Mouse (Mus musculus) thymus, postnatal 4 days (tissue): Measurements from ENCODE around the gene 1700049E17Rik1.
"Not testable (repeated sequence)": the region's sequence is repeated elsewhere in the genome, so short reads cannot be mapped to it uniquely, and the experiment has no call there.

Source experiments
- DNase-seq: peaks from one replicate; pipeline ENCODE4 v3.0.0; 2021

1700049E17Rik1 gene

GRCm38 (mm10) chr14:41924649-41925048 lies at the start of gene 1700049E17Rik1:
Gene 1700049E17Rik1 (plus strand): TSS chr14:41924949.
- not testable (repeated sequence) for DNase-seq

GRCm38 (mm10) chr14:41907190-41907589 lies 17.6 kb upstream of the 1700049E17Rik1 start, which contains the start of gene Gm7980:
Gene Gm7980 (minus strand): TSS chr14:41907290.
- not testable (repeated sequence) for DNase-seq

- not testable (repeated sequence) for DNase-seq
These were observed 18.9 kb downstream of the 1700049E17Rik1 start, which contains the start of gene 1700024B05Rik for GRCm38 (mm10) chr14:41943695-41944094. Gene 1700024B05Rik (plus strand): TSS chr14:41943995.

- DNase-seq = not testable (repeated sequence)
These were observed 39.3 kb downstream of the 1700049E17Rik1 start for GRCm38 (mm10) chr14:41964095-41964494.

GRCm38 (mm10) chr14:41967827-41968226 lies 43.1 kb downstream of the 1700049E17Rik1 start, which contains the start of gene Gm6401:
Gene Gm6401 (minus strand): TSS chr14:41967927.
- not testable (repeated sequence) for DNase-seq

- DNase-seq = not testable (repeated sequence)
These were observed 43.8 kb downstream of the 1700049E17Rik1 start for GRCm38 (mm10) chr14:41968596-41968995.
